Mouse (Mus musculus) cortical plate, adult 2 months (tissue): ENCODE data around the gene Adarb1.

Experiments
- CTCF ChIP-seq: fragments of 200-500 bp; IDR thresholded peaks from 2 replicates; pipeline ENCODE4 v1.5.1; 2011; ENCODE audit warnings: mild to moderate bottlenecking, control low read depth, low read length; ENCODE audit not compliant: insufficient read depth; ENCODE audit errors: extremely low read depth
- POLR2A ChIP-seq: fragments of 200-500 bp; IDR thresholded peaks from 2 replicates; pipeline ENCODE4 v1.6.1; 2011; ENCODE audit warnings: mild to moderate bottlenecking, low read length, control low read depth; ENCODE audit not compliant: insufficient read depth; ENCODE audit errors: extremely low read depth

GRCm38 (mm10) chr10:77397056-77397642, 20.9 kb downstream of the Adarb1 start:
- TF ChIP-seq CTCF (no peak), POLR2A (no peak)
